Mouse (Mus musculus) lung, postnatal 14 days (tissue): ENCODE data around the gene Krt25.

Experiments
- DNase-seq: peaks from one replicate; pipeline ENCODE4 v3.0.0; 2021

Gene Krt25

DNA sequence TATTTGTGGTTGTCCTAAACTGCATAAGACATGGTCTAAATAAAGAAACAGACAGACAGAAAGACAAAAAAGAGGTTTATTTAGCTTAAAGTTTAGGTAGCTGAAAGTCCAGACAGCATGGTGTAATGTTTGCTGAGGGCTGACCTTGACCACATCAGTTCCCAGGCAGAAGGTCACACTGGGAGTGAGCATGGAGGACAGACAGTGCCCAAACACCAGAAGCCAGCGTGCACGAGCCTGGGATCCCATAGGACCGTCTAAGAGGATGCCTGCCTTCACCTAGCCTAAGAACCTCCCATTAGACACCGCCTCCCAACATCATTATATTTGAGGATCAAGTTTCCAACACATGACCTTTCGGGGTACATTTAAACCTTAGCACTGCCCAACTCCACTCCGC lies 47.1 kb downstream of the Krt25 start:
- DNase-seq: no peak

DNA sequence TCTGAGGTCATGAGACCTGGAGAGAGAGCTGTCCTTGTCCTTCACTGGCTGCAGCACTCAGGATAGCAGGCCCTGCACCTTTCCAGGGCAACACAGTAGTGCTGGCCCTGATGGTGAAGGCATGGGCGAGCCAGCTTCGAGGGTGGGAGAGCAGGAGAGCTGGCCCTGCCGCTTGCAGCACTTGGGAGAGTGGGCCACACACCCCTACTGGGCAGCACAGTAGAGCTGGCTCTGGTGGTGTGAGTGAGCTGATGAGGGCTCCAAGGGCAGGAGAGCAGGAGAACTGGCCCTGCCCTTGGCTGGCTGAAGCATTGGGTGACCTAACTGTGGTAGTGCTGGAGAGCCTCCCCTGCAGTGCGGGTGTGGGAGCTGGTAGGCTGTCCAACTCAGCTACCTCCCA lies 50.0 kb downstream of the Krt25 start:
- DNase-seq: no peak

DNA sequence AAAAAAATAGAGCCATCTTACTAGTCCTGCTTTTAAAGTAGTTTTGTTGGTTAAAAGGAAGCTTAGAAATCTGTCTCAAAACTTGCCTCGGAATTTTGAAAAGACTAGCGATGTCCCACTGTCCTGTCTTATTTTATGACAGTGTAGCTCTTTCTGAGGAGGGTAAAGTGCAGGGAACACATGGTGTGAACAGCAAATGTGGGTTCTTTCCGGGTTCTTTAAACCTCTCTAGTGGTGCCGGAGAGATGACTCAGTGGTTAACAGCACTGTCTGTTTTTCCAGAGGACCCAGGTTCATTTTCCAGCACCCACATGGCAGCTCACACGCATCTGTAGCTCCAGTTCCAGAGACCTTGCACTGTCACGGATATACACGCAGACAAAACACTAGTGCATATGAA lies 53.6 kb downstream of the Krt25 start:
- DNase-seq: no peak

DNA sequence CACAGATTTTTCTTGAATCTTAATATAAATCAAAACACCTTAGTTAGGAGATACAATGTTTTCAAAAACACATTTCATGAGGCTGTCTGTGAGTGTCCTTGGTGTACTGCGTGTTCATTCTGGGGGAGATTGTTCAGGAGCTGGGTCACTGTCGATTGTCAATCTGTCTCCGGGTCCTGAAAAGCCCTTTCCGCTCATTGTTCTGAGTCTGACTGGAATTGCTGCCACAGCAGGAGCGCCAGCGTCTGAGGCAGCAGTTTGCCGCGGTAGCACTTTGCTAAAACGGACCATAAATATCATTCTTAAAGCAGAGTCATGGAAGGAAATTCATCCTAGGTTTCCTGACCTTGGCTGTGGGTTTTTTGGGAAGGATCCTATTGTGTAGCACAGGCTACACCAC lies 57.0 kb downstream of the Krt25 start:
- no peak for DNase-seq
